Mouse (Mus musculus): ENCODE data around the gene S100a16. TPM values are rescaled to one million over a fixed set of nuclear protein-coding genes. Genes with fewer than 3 reads are reported as not detected.

The S100a16 gene
- total and polyA plus RNA-seq, 2 experiments from 2014 or later = 39.4 to 74.4 TPM

DNA sequence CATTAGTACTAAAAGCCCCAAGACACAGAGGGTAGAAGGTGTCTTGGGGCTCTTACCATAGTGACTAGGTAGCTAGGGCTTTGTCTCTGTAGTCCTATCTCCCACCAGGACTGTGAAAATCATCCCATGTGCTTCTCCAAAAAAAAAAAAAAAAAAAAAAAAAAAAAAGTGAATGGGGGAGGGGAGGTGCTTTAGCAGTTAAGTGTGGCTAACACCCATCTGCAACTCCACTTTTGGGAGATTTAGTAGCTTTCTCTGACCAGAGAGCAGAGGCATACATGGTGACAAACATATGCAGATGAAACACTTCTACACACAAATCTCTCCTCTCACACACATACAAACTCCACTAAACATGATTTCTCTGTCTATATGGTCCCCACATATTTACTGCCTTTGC lies 39.5 kb upstream of the S100a16 start:
- no peaks in the 10 kb centered on the region for H3K4me1 ChIP-seq (ENCODE audit: insufficient read depth)
- no peak overlapping the region for H3K4me2 ChIP-seq (ENCODE audit: low read depth)
- no peaks in the 10 kb centered on the region for H3K9me3 ChIP-seq (ENCODE audit: low read length)
- no peak for TF ChIP-seq CTCF (IDR thresholded peaks at IDR 0.05; ENCODE audit: low read depth)
- H3K27me3 ChIP-seq (ENCODE audit: insufficient read depth, low read length) = no peaks in the 10 kb centered on the region
- H3K36me3 ChIP-seq (ENCODE audit: insufficient read depth) = peaks cover 67% of the 10 kb centered on the region
- H3K4me3 ChIP-seq (ENCODE audit: low read depth, low read length) = no peak overlapping the region
- no peak overlapping the region for H3K27ac ChIP-seq (ENCODE audit: low read depth, low read length)
- DNase-seq = no peak
- no peak overlapping the region for H3K9ac ChIP-seq
- no peak for ATAC-seq

DNA sequence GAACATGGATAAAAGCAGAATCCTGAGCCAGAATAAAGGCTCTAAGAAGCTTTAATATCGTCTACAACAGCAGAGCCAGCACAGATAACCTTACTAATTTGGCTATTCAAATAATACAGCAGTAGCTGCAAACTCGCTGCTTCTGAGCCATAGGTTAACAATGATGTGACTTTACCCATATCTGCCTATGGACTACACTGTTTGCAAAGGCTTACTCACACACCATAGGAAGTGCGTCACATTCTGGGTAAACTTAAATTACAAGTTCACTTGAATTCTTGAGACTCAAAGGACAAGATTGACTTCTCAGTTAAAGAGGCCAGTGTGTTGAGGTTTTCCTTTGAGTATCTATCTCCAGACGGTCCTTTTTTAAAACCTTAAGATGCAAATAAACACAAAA lies 33.6 kb upstream of the S100a16 start:
- peaks cover 9% of the 10 kb centered on the region for H3K4me1 ChIP-seq (ENCODE audit: insufficient read depth)
- 72% methylated on average over 4 of the region's 4 CpGs for WGBS

DNA sequence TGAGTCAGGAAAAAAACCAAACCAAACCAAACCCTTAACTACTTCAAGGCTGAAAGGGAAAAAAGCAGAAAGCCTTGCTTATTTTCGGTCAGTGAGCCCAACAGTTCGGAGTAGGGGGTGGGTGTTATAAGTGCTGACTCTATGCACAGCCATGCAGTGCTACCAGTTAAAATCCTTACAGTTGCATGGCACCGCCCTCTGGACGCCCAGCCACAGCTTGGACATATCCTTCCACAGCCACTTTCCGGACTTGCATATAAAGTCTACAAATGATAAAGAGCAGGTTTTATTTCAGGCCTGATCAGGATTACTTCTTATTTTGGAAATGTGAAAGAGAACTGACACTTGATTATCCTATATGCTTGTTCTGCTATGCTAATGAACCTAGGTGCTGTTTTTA lies 31.8 kb upstream of the S100a16 start:
- DNase-seq = no peak
- no peak overlapping the region for H3K9ac ChIP-seq
- ATAC-seq = no peak
- H3K4me1 ChIP-seq (ENCODE audit: insufficient read depth) = peaks cover 9% of the 10 kb centered on the region
- H3K4me3 ChIP-seq (ENCODE audit: low read depth, low read length) = no peak overlapping the region
- H3K9me3 ChIP-seq (ENCODE audit: low read length) = no peaks in the 10 kb centered on the region
- 92% methylated on average over 5 of the region's 5 CpGs for WGBS
- no peak for TF ChIP-seq CTCF (IDR thresholded peaks at IDR 0.05; ENCODE audit: low read depth)
- no peaks in the 10 kb centered on the region for H3K27me3 ChIP-seq (ENCODE audit: insufficient read depth, low read length)
- no peak overlapping the region for H3K4me2 ChIP-seq (ENCODE audit: low read depth)
- no peak overlapping the region for H3K27ac ChIP-seq (ENCODE audit: low read depth, low read length)
- peaks cover 57% of the 10 kb centered on the region for H3K36me3 ChIP-seq (ENCODE audit: insufficient read depth)

More for the DNA sequence above, 33.6 kb upstream of the S100a16 start:
- Histone ChIP-seq H3K9ac (no peak overlapping the region), H3K4me3 (ENCODE audit: low read depth, low read length) (no peak overlapping the region), H3K9me3 (ENCODE audit: low read length) (no peaks in the 10 kb centered on the region), H3K27ac (ENCODE audit: low read depth, low read length) (no peak overlapping the region), H3K27me3 (ENCODE audit: insufficient read depth, low read length) (no peaks in the 10 kb centered on the region), H3K4me2 (ENCODE audit: low read depth) (no peak overlapping the region), H3K36me3 (ENCODE audit: insufficient read depth) (peaks cover 74% of the 10 kb centered on the region)
- ATAC-seq (no peak), DNase-seq (no peak)
- no peak for TF ChIP-seq CTCF (IDR thresholded peaks at IDR 0.05; ENCODE audit: low read depth)

DNA sequence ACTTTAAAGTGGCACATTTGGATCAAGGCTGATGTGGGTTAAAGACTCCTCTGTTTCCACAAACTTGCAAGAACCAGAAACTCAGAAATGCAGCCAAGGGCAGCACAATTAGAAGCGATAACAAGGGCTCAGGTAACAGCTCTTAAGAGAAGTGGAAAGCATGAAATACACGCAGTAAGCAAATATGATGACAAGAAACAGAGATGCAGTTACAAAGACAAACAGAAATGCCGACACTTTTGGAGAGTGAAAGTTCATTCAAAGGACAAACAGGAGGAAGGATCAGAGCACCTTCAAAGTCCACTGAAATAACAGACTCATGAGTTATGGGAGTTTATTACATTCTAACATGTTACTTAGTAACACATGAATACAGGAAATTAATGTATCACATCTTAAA lies 30.7 kb upstream of the S100a16 start:
- DNase-seq = no peak
- Histone ChIP-seq H3K27me3 (ENCODE audit: insufficient read depth, low read length) (no peaks in the 10 kb centered on the region), H3K4me1 (ENCODE audit: insufficient read depth) (peaks cover 9% of the 10 kb centered on the region), H3K4me3 (ENCODE audit: low read depth, low read length) (no peak overlapping the region), H3K9ac (no peak overlapping the region), H3K9me3 (ENCODE audit: low read length) (no peaks in the 10 kb centered on the region), H3K36me3 (ENCODE audit: insufficient read depth) (peaks cover 53% of the 10 kb centered on the region), H3K27ac (ENCODE audit: low read depth, low read length) (no peak overlapping the region), H3K4me2 (ENCODE audit: low read depth) (no peak overlapping the region)
- WGBS = 93% methylated on average over 3 of the region's 3 CpGs
- TF ChIP-seq CTCF (IDR thresholded peaks at IDR 0.05; ENCODE audit: low read depth) = no peak
- ATAC-seq = no peak

DNA sequence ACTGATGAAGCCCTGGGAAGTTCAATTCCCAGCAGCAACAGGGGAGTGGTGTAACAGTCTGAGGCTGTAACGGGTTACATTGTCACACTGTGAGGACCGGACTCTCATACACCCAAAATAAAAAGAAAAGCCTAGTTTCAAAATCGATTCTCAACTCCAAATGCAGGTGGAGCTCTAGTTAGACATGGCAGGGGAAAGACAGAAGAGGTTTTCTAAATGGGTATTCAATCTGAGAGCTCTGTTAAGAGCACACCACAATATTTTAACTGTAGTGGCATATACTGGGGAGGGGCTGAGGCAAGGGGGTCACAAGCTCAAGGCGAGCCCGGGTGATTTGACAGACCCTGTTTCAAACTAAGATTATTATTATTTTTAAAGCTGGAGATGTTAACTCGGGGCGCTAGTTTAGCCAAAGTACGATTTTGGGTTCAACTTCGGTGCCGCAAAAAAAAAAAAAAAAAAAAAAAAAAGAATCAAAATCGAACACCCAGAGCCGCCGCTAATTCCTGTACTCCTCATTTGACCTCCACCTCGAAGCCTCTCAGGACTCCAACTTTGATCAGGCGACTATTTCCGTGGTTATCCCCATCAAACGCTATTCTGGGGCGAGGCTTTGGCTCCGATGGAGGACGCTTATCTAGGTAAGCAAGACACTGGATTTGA lies 28.6 kb upstream of the S100a16 start:
- no peaks in the 10 kb centered on the region for H3K9me3 ChIP-seq (ENCODE audit: low read length)
- no peaks in the 10 kb centered on the region for H3K27me3 ChIP-seq (ENCODE audit: insufficient read depth, low read length)
- H3K27ac ChIP-seq (ENCODE audit: low read depth, low read length) = peak overlapping the region; percentile 96
- ATAC-seq (no peak), DNase-seq (no peak)
- peaks cover 34% of the 10 kb centered on the region; the same call in 1 of the 2 replicates for H3K36me3 ChIP-seq (ENCODE audit: insufficient read depth)
- H3K9ac ChIP-seq = peak overlapping the region; percentile 100
- H3K4me2 ChIP-seq (ENCODE audit: low read depth) = peak overlapping the region; percentile 55
- peak overlapping the region; percentile 97 for H3K4me3 ChIP-seq (ENCODE audit: low read depth, low read length)
- no peak; the same call in 1 of the 2 replicates for TF ChIP-seq CTCF (IDR thresholded peaks at IDR 0.05; ENCODE audit: low read depth)
- WGBS = 1% methylated on average over 20 of the region's 20 CpGs
- H3K4me1 ChIP-seq (ENCODE audit: insufficient read depth) = peaks cover 9% of the 10 kb centered on the region

DNA sequence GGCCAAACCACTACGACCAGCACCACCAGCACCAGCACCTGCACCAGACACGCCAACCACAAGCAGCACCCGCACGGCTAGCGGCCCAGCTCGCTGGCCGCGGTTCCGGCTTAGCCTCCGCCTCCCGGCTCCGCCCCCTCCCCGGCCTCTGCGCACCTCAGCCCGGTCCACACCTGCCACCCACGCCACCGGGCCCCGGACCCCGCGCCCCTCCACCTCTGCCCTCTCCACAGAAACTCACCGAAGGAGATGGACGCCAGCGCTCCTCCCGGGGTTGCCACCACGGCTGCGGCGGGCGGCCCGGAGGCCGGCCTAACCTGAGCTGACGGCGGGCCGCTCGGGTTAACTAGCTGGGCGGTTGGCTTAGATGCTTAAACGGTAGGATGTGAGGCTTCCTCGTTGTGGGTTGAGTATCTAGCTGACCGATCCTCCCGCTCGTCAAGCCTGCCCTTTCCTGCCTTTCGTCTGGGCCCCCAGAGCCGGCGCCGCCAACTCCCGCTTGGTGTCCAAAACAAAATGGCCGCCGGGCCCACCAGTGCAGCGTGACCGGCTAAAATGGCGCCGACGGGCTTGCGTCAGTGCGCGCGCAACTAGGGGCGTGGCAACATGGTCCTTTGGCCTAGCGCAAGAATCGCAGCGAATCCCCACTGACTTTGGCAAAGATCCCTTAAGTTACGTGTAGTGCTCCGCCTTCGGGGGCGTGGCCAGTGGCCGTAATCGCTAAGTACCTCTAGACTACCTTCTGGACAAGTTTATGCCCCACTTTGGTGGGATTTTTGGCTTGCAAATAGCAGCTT lies 27.9 kb upstream of the S100a16 start, which contains the start of gene Chtop:
TSS of gene Chtop (minus strand) at position 549 of the 797 bp plus-strand sequence.
- Histone ChIP-seq H3K36me3 (ENCODE audit: insufficient read depth) (peaks cover 27% of the 10 kb centered on the region; the same call in 1 of the 2 replicates), H3K9me3 (ENCODE audit: low read length) (no peaks in the 10 kb centered on the region), H3K27ac (ENCODE audit: low read depth, low read length) (peak within 1 kb of the TSS; percentile 96), H3K4me2 (ENCODE audit: low read depth) (peak within 1 kb of the TSS; percentile 55), H3K9ac (peak within 1 kb of the TSS; percentile 100), H3K27me3 (ENCODE audit: insufficient read depth, low read length) (peaks cover 6% of the 10 kb centered on the region; the same call in 1 of the 2 replicates), H3K4me1 (ENCODE audit: insufficient read depth) (peaks cover 9% of the 10 kb centered on the region), H3K4me3 (ENCODE audit: low read depth, low read length) (peak within 1 kb of the TSS; percentile 97)
- TF ChIP-seq CTCF (IDR thresholded peaks at IDR 0.05; ENCODE audit: low read depth) = no peak
- 1% methylated on average over 64 of the region's 66 CpGs for WGBS
- ATAC-seq = peak; percentile 94
- peak; percentile 100 for DNase-seq

- H3K4me3 ChIP-seq (ENCODE audit: low read depth, low read length) = peak overlapping the region; percentile 97
- no peak for TF ChIP-seq CTCF (IDR thresholded peaks at IDR 0.05; ENCODE audit: low read depth)
- WGBS = 9% methylated on average over 2 of the region's 2 CpGs
- peak overlapping the region; percentile 50 for H3K4me2 ChIP-seq (ENCODE audit: low read depth)
- ATAC-seq (peak; percentile 1; the same call in 1 of the 2 replicates), DNase-seq (no peak)
- no peaks in the 10 kb centered on the region for H3K9me3 ChIP-seq (ENCODE audit: low read length)
- H3K27ac ChIP-seq (ENCODE audit: low read depth, low read length) = peak overlapping the region; percentile 22; the same call in 1 of the 2 replicates
- H3K9ac ChIP-seq = no peak overlapping the region
- peaks cover 25% of the 10 kb centered on the region; the same call in 1 of the 2 replicates for H3K36me3 ChIP-seq (ENCODE audit: insufficient read depth)
- peaks cover 12% of the 10 kb centered on the region; the same call in 1 of the 2 replicates for H3K27me3 ChIP-seq (ENCODE audit: insufficient read depth, low read length)
- peaks cover 12% of the 10 kb centered on the region for H3K4me1 ChIP-seq (ENCODE audit: insufficient read depth)
Measured at GRCm38 (mm10) chr3:90509747-90510123, 27.3 kb upstream of the S100a16 start.

Measured in forebrain, postnatal 0 days (tissue).